Mouse (Mus musculus): ENCODE results near the gene Tcf7l1. TPM values are rescaled to one million over a fixed set of nuclear protein-coding genes. Genes with fewer than 3 reads are reported as not detected.
"Not testable (repeated sequence)": the region's sequence is repeated elsewhere in the genome, so short reads cannot be mapped to it uniquely, and the experiment has no call there.

The Tcf7l1 gene
- polyA plus RNA-seq (2014; fragmentation: Nextera tagmentation; extraction: Ambion mirVana): 5.2 and 8.0 TPM in 2 replicates

DNA sequence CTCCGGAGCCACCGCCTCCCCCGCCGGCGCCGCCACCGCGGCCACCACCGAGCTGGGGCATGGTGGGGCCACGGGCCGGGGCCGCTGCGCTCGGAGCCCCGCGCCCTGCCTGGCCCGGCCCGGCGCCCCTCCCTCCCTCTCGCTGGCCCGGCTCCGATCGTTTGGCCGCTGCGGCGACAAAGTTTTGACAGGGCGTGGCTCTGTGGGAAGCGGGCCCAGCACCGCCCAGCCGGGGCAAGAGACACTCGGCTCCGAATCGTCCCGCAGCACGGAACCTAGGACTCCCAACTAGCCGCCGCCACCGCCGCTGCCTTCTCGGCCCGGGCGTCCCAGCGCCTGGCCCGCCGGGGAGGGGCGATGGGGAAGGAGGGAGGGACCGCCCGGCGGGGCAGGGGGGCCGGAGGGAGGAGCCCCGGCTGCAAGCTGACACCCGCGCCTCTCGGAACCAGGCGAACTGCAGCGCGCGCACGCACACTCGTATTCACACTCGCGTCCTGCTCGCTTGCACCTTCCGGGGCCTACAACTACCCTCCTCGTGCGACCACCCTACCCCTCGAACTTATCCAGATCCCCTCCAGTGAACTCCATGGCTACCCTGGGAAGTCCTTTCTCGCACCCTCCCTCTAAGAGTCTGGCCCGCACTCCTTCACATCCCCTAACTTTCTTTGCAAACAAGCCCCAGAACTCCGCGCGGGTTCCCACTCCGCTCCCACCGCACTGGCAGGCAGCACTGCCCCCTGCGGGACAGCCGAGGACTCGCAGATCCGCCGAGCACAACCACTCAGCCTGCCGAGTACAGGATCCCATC, at the start of gene Tcf7l1:
Gene Tcf7l1, minus strand, starts transcription at position 363 of the 808 bp plus-strand sequence.
- Histone ChIP-seq H3K4me2 (ENCODE audit: low read depth, low read length) (peak within 1 kb of the TSS; percentile 98), H3K9ac (replicated peaks; ENCODE audit: low read depth, low read length) (peak within 1 kb of the TSS; percentile 63), H3K27me3 (ENCODE audit: control insufficient read depth, insufficient read depth, low read length) (peaks cover 3% of the 10 kb centered on the region; the same call in 1 of the 2 replicates), H3K9me3 (ENCODE audit: control insufficient read depth, low read length) (no peaks in the 10 kb centered on the region), H3K27ac (ENCODE audit: low read depth, low read length) (peak within 1 kb of the TSS; percentile 66), H3K36me3 (ENCODE audit: control insufficient read depth, insufficient read depth, low read length) (no peaks in the 10 kb centered on the region), H3K4me3 (ENCODE audit: low read depth, low read length) (peak within 1 kb of the TSS; percentile 62), H3K4me1 (ENCODE audit: control insufficient read depth, insufficient read depth, low read length) (peaks cover 5% of the 10 kb centered on the region; the same call in 1 of the 2 replicates)
- peak; percentile 88 for ATAC-seq (ENCODE audit: low read depth)
- WGBS: under 1% methylated on average over 48 of the region's 80 CpGs

DNA sequence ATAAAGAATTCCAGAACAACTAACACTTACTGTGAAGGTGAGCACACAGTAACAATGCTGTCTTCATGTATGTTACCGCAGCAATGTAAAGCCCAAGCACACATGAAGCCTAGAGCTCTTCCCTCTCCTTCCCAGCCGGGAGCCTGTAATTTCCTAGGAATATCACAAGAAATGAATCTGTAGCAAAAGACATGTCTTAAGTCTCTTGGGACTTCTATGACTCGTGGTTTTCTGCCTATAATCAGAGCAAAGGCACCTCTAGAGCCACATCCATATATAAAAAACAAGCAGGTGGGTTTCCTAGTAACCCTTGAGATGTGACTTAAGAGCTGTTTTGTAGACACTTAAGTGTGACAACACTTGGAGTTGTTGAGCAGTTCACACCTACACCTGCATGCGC, 48.7 kb upstream of the Tcf7l1 start:
- Histone ChIP-seq H3K27me3 (ENCODE audit: control insufficient read depth, insufficient read depth, low read length) (no peaks in the 10 kb centered on the region), H3K9ac (replicated peaks; ENCODE audit: low read depth, low read length) (no peak overlapping the region), H3K9me3 (ENCODE audit: control insufficient read depth, low read length) (no peaks in the 10 kb centered on the region), H3K36me3 (ENCODE audit: control insufficient read depth, insufficient read depth, low read length) (peaks cover 10% of the 10 kb centered on the region; the same call in 1 of the 2 replicates), H3K27ac (ENCODE audit: low read depth, low read length) (no peak overlapping the region), H3K4me2 (ENCODE audit: low read depth, low read length) (no peak overlapping the region), H3K4me1 (ENCODE audit: control insufficient read depth, insufficient read depth, low read length) (no peaks in the 10 kb centered on the region), H3K4me3 (ENCODE audit: low read depth, low read length) (no peak overlapping the region)
- ATAC-seq (ENCODE audit: low read depth): no peak
- 91% methylated on average over 4 of the region's 4 CpGs for WGBS

DNA sequence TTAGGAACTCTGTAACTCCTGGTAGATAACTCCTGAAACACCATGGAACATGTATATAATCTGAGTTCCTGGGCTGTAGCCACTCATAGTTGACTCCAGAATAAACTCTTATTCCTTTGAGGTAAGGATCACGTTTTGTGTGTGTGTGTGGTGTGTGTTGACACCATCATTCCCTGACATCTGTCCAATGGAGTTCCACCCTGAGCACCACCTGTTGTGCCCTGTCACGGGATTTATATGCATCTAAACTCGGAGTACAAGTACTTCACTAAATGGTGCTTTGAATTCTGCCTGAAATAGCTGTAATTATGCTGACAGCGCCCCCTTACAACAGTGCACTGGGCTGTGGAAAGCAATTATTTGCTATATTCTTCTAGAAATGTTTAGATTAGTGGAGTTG, 45.5 kb upstream of the Tcf7l1 start:
- 65% methylated on average over 4 of the region's 4 CpGs for WGBS
- no peak overlapping the region for H3K9ac ChIP-seq (replicated peaks; ENCODE audit: low read depth, low read length)
- H3K27me3 ChIP-seq (ENCODE audit: control insufficient read depth, insufficient read depth, low read length): no peaks in the 10 kb centered on the region
- no peaks in the 10 kb centered on the region for H3K9me3 ChIP-seq (ENCODE audit: control insufficient read depth, low read length)
- no peak overlapping the region for H3K4me2 ChIP-seq (ENCODE audit: low read depth, low read length)
- no peak for ATAC-seq (ENCODE audit: low read depth)
- H3K27ac ChIP-seq (ENCODE audit: low read depth, low read length): no peak overlapping the region
- H3K36me3 ChIP-seq (ENCODE audit: control insufficient read depth, insufficient read depth, low read length): no peaks in the 10 kb centered on the region
- H3K4me3 ChIP-seq (ENCODE audit: low read depth, low read length): no peak overlapping the region
- H3K4me1 ChIP-seq (ENCODE audit: control insufficient read depth, insufficient read depth, low read length): no peaks in the 10 kb centered on the region

DNA sequence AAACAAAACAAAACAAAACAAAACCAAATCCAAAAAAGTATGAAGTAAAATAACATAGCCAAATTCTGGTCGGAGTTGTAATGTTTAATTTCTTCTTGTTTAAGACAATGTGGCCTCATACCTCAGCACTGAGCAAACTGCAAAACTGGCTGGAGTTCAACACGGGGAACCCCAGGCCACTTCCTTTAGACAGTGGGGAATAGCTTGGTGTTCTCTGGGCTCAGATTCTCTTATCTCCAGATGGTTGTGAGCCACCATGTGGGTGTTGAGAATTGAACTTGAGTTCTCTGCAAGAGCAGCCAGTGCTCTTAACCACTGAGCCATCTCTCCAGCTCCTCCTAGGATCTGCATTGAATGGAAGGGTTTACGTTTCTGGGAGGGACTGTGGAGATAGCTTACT, 42.8 kb upstream of the Tcf7l1 start:
- no peaks in the 10 kb centered on the region for H3K4me1 ChIP-seq (ENCODE audit: control insufficient read depth, insufficient read depth, low read length)
- no peaks in the 10 kb centered on the region for H3K27me3 ChIP-seq (ENCODE audit: control insufficient read depth, insufficient read depth, low read length)
- H3K27ac ChIP-seq (ENCODE audit: low read depth, low read length): no peak overlapping the region
- H3K4me2 ChIP-seq (ENCODE audit: low read depth, low read length): no peak overlapping the region
- no peak for ATAC-seq (ENCODE audit: low read depth)
- WGBS: 65% methylated on average over 3 of the region's 3 CpGs
- H3K9ac ChIP-seq (replicated peaks; ENCODE audit: low read depth, low read length): no peak overlapping the region
- no peaks in the 10 kb centered on the region for H3K9me3 ChIP-seq (ENCODE audit: control insufficient read depth, low read length)
- no peaks in the 10 kb centered on the region for H3K36me3 ChIP-seq (ENCODE audit: control insufficient read depth, insufficient read depth, low read length)
- no peak overlapping the region for H3K4me3 ChIP-seq (ENCODE audit: low read depth, low read length)

DNA sequence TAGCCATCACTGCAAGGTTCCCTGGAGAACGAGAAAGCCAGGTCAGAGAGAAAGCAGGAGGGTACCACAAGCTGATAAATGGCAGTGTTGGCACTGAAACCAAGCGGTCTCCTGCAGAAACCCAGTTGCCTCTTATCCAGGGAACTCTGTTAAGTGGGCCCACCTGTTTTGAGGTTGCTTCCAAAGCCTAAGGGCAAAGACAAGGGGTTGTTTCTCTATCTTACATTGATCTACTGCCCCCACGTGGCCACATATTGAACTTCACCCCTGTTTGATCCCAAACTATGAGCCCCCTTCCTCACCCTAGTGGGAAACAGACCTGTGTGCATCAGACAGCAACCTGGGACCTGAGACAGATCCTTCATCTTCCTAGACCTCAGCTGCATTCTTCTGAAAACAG, 42.2 kb upstream of the Tcf7l1 start:
- Histone ChIP-seq H3K36me3 (ENCODE audit: control insufficient read depth, insufficient read depth, low read length) (no peaks in the 10 kb centered on the region), H3K27ac (ENCODE audit: low read depth, low read length) (no peak overlapping the region), H3K27me3 (ENCODE audit: control insufficient read depth, insufficient read depth, low read length) (no peaks in the 10 kb centered on the region), H3K4me3 (ENCODE audit: low read depth, low read length) (no peak overlapping the region), H3K9me3 (ENCODE audit: control insufficient read depth, low read length) (no peaks in the 10 kb centered on the region), H3K4me2 (ENCODE audit: low read depth, low read length) (no peak overlapping the region), H3K9ac (replicated peaks; ENCODE audit: low read depth, low read length) (no peak overlapping the region), H3K4me1 (ENCODE audit: control insufficient read depth, insufficient read depth, low read length) (no peaks in the 10 kb centered on the region)
- 27% methylated on average over 3 of the region's 3 CpGs for WGBS
- no peak for ATAC-seq (ENCODE audit: low read depth)

DNA sequence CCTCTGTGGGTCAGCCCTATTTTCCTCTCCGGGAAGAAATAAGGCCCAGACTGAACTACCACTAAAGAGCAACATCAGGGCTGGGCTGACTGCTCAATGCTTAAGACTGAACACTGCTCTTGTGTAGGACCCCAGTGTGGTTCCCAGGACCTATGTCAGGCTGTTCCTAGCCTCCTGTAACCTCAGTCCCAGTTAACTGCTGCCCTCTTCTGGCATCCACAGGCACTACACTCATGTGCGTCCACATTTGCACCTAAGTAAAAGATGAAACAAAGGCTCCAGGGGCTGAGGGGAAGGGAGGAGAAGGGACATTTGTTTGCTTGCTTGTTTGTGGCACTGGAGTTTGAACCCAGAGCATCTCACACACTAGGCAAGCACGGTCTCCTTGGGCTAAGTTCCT, 39.8 kb upstream of the Tcf7l1 start:
- ATAC-seq (ENCODE audit: low read depth): no peak
- WGBS: 82% methylated on average over 3 of the region's 3 CpGs

DNA sequence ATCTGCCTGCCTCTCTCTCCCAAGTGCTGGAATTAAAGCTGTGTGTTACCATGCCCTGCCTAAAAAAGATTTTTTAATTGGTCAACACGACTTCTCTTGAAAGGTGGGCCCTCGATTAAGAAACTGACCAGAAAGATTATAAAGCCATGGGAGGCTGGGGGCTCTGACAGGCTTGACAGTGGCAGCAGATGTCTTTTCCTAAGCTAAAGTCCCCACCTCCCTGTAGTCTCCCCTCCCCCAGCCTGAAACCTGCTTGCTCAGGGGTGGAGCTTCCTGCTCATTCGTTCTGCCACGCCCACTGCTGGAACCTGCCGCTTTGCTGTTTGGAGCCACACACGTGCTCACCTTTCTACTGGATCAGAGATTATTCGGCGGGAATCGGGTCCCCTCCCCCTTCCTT, 39.0 kb upstream of the Tcf7l1 start:
- not testable (repeated sequence) for H3K9ac ChIP-seq (replicated peaks; ENCODE audit: low read depth, low read length); H3K4me2 ChIP-seq (ENCODE audit: low read depth, low read length); H3K27ac ChIP-seq (ENCODE audit: low read depth, low read length); ATAC-seq (ENCODE audit: low read depth); H3K36me3 ChIP-seq (ENCODE audit: control insufficient read depth, insufficient read depth, low read length); H3K9me3 ChIP-seq (ENCODE audit: control insufficient read depth, low read length); H3K4me3 ChIP-seq (ENCODE audit: low read depth, low read length); H3K4me1 ChIP-seq (ENCODE audit: control insufficient read depth, insufficient read depth, low read length); H3K27me3 ChIP-seq (ENCODE audit: control insufficient read depth, insufficient read depth, low read length)
- 6% methylated on average over 9 of the region's 9 CpGs for WGBS

More for the DNA sequence above, 39.8 kb upstream of the Tcf7l1 start:
- H3K27me3 ChIP-seq (ENCODE audit: control insufficient read depth, insufficient read depth, low read length): no peaks in the 10 kb centered on the region
- no peak overlapping the region for H3K4me2 ChIP-seq (ENCODE audit: low read depth, low read length)
- H3K9me3 ChIP-seq (ENCODE audit: control insufficient read depth, low read length): no peaks in the 10 kb centered on the region
- H3K4me1 ChIP-seq (ENCODE audit: control insufficient read depth, insufficient read depth, low read length): no peaks in the 10 kb centered on the region; the same call in 1 of the 2 replicates
- H3K36me3 ChIP-seq (ENCODE audit: control insufficient read depth, insufficient read depth, low read length): no peaks in the 10 kb centered on the region
- H3K4me3 ChIP-seq (ENCODE audit: low read depth, low read length): no peak overlapping the region
- H3K9ac ChIP-seq (replicated peaks; ENCODE audit: low read depth, low read length): no peak overlapping the region
- no peak overlapping the region for H3K27ac ChIP-seq (ENCODE audit: low read depth, low read length)

DNA sequence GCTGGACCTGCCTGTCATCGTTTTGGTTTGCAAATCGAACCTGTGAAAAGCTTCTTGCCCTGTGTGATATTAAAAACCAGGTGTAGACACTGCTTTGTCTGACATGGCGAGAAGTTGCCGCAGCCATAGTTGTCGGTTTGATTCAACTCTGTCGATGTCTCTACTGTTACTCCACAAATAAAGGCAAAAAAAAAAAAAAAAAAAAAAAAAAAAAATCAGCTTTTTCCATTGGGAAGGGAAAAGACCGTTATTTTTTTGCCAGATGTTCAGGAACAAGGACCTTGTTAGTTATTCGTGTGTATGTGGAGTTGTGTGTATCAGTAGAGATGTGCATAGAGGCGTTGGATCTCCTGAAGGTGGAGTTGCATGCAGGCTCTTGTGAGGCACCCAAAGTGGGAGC, 36.7 kb upstream of the Tcf7l1 start:
- no peak for ATAC-seq (ENCODE audit: low read depth)
- H3K4me3 ChIP-seq (ENCODE audit: low read depth, low read length): no peak overlapping the region
- H3K9me3 ChIP-seq (ENCODE audit: control insufficient read depth, low read length): no peaks in the 10 kb centered on the region
- no peak overlapping the region for H3K27ac ChIP-seq (ENCODE audit: low read depth, low read length)
- no peak overlapping the region for H3K9ac ChIP-seq (replicated peaks; ENCODE audit: low read depth, low read length)
- no peaks in the 10 kb centered on the region for H3K36me3 ChIP-seq (ENCODE audit: control insufficient read depth, insufficient read depth, low read length)
- no peaks in the 10 kb centered on the region for H3K27me3 ChIP-seq (ENCODE audit: control insufficient read depth, insufficient read depth, low read length)
- no peak overlapping the region; the same call in 1 of the 2 replicates for H3K4me2 ChIP-seq (ENCODE audit: low read depth, low read length)
- no peaks in the 10 kb centered on the region; the same call in 1 of the 2 replicates for H3K4me1 ChIP-seq (ENCODE audit: control insufficient read depth, insufficient read depth, low read length)
- 56% methylated on average over 9 of the region's 9 CpGs for WGBS

DNA sequence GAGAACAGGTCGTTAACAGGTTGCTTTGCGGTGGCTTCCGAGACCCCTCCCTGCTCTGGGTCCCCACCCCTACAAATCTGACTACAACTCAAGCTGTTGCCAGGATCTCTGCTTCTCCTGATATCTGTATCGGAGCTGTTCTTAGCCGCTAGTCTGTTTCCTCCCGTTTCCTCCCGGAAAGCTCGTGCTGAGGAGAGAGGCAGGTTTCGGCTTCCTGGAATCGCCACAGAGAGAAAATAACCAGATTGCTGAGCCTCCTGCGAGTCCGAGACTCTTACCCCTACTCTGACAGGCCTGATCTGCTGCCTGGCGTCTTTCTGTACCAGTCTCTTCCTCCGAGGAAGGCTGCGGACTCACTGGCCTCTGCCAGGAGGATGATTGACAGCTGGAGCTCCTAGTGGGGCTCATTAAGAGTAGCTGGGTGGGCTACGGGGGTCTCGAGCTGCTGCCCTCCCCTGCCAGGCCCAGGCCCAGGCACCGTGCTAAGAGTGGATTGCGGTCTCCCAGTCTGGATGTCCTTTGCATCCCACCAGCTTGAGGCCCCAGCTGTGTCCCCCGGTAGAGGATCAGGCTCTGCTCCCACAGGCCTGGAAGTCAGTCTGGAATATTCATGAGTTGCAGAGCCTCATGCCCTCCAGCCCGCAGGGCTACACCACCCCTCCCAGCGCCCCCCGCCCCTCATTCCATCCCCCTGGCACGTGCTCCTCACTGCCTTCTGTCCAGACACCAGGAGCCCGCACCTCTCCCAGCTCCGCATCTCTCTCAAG, 36.1 kb upstream of the Tcf7l1 start:
- Histone ChIP-seq H3K27me3 (ENCODE audit: control insufficient read depth, insufficient read depth, low read length) (no peaks in the 10 kb centered on the region), H3K9ac (replicated peaks; ENCODE audit: low read depth, low read length) (no peak overlapping the region; the same call in 1 of the 2 replicates), H3K4me2 (ENCODE audit: low read depth, low read length) (peak overlapping the region; percentile 38), H3K27ac (ENCODE audit: low read depth, low read length) (no peak overlapping the region), H3K9me3 (ENCODE audit: control insufficient read depth, low read length) (no peaks in the 10 kb centered on the region), H3K4me3 (ENCODE audit: low read depth, low read length) (no peak overlapping the region), H3K36me3 (ENCODE audit: control insufficient read depth, insufficient read depth, low read length) (no peaks in the 10 kb centered on the region), H3K4me1 (ENCODE audit: control insufficient read depth, insufficient read depth, low read length) (no peaks in the 10 kb centered on the region; the same call in 1 of the 2 replicates)
- 3% methylated on average over 26 of the region's 26 CpGs for WGBS
- ATAC-seq (ENCODE audit: low read depth): peak; percentile 60; the same call in 1 of the 2 replicates
